Mouse (Mus musculus): ENCODE measurements around the gene Fam228b.
"Not testable (repeated sequence)": the region's sequence is repeated elsewhere in the genome, so short reads cannot be mapped to it uniquely, and the experiment has no call there.

Fam228b gene

DNA sequence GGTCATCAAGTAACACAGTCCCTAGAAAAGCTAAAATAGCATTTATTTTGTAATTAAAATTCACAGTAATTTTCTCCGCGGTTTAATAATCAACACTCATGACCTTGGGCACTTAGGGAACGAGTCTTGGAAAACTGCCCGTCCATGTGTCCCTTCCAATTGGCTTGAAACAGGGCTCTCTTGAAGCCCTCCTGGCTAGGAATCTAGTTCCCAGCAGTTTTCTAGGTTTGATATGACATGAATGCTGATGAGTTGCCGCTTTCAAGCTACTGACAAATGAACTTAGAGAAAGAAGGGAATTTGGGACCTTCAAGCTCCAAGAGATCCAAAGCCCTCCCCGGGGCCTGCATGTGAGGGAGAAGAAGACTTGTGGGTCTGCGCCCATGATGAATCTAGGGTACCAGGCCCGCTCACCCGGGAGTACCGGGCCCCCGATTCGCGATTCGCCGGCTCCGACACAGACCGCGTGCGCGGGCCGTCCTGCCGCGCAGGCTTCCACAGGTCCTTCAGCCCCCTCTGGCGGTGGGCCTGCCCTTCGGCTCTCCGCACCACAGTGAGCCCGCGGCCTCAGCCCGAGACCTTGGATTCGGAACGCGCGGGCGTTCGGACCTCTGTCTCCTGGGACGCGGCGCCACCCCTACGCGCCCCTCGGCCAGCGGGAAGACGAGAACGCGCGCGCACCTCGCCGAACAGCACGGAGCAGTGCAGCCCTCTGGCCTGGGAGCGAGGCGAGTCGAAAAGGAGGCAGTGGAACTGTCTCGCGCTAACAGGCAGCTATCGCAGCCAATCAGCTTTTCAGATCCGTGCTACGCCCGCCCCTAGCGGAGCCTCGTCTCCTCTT is at the start of gene Fam228b, which contains the start of gene Pfn4:
Fam228b (minus strand) TSS at position 776 of the 841 bp plus-strand sequence.
Pfn4 (plus strand) TSS at position 531 of the 841 bp plus-strand sequence.
- DNase-seq: peak; percentile 98 to 99

DNA sequence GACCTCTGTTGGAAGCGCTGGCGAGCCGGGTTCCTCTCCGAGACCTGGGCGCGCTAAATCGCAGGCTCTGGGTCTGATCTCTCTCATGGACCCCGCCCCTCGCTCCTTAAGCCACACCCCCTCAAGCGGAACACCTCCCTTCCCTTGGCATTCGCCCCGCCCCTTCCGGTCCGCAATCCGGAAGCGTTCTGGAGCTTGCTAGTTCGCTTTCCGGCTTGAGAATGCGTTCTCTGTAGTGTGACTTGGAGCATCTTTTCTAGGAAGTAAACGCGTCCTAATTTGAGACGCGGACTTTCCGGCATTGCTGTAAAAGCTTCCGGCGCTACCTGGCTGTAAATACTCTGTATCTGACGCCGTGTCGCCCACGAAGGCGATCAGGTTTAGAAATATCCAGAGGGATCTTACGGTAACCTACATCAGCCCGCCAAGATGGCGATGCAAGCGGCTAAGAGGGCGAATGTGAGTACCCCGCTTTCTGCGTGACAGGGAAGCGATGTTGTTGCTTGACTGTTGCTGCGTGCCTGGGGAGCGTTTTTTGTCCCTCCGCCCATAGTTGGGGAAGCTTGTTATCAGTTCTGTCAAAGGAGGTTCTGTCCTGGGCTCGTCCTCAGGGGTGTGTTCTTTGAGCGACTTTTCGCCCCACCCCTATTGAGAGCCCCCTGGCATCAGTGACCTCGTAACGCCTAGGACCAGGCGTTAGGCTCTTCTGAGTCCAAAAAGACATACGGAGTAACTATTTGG is 48.5 kb upstream of the Fam228b start, which contains the start of gene Sf3b6:
Sf3b6 (plus strand) TSS at position 184 of the 741 bp plus-strand sequence.
- DNase-seq: peak; percentile 100

DNA sequence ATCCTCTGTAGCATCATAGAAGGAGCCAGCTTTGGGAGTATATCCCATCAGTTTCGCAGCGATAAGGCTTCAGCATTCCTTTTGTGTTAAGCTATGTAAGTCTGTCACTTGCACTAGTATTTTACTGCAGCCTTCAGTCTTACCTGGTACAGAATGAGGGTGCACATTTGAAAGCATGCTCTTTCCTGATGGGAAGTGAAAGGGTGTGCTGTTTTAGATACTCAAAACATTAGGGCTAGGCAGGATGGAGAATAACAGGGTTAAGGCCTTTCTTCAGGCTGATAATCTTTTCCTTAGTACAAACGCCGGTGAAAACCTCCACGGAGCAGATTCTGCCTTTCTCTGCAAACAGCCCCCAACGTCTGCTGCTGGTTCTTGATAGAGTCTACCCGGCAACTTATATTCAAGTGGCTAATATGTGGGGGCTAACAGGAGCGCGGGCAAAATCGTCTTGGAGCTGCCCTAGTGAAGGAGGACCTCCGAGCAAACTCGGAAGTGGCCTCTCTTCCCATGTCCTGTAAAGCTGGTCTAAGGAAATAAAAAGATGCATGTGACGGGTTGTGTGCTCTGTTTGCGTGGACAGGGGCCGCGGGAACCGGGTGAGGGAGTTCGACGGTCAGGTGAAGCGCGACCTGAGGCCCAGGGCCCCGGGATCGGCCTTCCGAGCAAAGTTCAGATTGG is 47.8 kb upstream of the Fam228b start:
- DNase-seq: no peak

DNA sequence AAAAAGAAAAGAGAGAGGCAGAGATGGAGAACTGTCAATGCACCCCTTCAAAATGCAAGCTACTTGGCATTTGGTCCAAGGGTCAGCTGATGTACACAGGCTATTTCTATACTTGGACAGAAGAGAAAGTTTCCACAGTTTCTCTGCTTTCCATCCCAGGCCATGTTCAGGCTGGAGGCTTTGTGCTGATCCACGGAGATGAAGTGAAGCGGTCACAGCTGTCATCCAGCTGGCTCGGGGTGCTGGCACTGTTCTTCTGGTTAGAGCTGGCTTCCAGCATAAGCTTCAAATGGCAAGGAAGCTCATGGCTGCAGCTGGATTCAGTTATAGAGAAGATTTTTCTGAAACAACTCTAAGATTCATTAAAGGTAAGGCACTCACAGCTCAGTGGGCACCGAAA is 44.6 kb upstream of the Fam228b start:
- peak; percentile 36 to 42 for DNase-seq

DNA sequence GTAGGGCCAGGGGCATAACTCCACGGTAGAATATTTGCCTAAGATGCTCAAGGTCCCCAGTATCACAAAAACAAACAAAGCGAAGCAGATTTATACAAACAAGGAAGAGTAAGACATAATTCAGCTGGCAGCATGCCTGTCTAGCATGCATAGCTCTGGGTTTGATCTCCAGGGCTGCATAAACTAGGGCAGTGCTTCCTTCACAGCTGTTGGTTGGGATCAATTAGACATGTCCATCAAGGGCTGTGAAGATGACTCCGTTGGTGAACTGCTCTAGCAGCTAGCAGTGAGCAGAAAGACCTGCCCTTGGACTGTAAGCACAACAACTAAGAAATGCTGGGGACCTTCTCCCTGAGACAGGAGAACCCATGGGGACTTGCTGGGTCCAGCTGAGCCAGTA is 42.6 kb upstream of the Fam228b start:
- no peak for DNase-seq

DNA sequence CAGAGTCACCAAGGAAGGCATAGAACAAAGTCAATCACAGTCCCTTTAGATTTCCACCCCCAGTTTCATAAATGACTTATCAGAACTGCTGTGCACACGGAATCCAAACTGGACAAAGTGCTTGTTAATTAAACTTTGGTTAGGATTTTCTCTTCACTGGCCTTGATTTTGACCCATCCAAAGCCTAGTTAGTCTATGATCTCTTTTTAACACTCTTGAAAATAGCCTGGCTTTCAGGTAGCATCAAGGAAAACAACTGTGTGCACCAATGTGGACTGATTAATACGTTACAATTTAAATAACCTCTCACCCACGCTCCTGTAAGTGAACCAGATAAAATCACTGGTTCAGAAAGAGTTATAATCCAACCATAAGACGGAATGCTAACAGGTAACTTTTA is 42.0 kb upstream of the Fam228b start:
- DNase-seq: no peak

DNA sequence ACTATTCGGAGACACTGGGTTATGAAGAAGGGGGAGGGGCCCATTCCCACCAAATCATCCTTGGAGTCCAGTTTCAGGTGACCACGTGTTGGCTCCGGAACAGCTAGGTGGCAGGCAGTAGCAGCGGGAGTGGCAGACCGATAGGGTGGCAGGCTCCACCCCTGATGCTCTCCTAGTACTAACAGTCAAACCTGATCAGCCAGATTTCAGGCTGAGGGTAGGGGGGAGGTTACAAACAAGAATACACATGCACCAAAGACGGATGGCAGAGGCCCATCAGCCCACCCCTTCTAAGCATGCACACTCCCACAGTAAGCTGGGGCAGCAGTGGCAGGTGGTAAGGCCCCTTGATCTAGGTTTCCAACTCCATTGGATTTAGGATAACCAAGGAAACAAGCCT is 28.4 kb upstream of the Fam228b start:
- not testable (repeated sequence) for DNase-seq

DNA sequence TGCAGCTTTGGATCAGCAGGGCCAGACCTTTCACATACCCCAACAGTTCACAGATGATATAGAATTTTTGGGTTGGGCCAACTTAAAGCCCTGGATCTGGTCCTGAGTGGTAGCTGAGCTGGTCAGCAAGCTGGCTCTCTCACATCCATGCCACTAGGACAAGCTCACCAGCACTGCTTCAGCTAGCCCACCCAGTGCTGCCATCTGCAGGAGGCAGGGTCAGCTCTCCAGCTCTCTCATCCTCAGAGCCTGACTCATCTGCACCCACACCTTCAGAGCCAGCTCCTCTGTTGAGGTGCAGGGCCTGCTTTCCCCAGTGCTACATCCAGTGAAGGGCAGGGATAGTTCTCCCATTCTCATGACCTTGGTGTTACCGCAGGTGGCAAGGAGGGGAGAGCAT is 24.7 kb upstream of the Fam228b start:
- peak; percentile 61 to 71 for DNase-seq

DNA sequence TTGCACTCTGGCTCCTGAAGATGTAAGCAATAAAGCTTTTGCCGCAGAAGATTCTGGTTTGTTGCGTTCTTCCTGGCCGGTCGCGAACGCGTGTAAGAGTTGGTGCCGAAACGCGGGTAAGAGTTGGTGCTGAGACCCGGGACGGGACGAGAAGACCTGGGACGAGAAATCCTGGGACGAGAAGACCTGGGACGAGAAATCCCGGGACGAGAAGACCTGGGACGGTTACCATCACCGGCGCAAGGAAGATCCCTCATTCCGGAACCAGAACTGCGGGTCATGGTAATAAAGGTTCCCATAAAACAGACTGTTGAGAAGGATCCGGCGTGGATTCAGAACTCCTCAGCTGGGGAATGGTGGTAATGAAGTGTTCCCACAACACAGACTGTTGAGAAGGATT is 19.1 kb upstream of the Fam228b start:
- DNase-seq: not testable (repeated sequence)

DNA sequence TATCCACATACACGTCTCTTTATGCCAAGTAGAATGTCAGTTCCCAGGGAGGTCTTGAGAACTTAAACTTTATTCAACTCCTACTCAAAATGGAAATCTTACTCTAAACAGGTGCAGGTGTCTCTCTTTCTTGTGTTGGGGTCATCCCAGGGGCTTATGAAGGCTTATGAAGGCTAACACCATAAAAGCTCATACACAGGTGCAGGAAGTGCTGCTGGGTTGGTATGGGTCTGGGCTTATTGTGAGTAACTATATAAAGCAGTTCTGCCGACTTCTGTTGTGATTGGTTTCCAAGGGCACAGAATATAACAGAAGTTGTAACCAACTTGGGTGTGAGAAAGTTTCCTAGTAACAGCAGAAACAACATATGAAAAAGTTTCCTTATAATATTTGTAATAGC is 15.4 kb upstream of the Fam228b start:
- DNase-seq: no peak

DNA sequence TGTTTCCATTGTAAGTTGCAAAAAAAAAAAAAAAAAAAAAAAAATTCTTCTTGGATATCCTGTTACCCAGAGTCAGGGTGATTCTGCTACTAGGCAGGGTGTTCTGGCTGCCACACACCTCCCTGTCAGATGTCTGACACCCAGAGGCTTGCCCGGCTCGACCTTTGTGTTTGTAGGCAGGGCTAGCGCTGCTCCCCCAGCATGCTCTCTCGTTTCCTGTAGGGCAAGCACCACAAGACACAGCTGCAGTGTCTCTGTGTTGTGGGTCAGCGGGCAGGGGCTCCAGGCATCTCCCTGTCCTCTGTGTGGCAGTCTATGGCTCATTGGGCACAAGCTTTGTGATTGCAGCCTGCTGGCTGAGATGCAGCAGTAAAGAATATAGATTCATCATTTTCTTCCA is 14.5 kb upstream of the Fam228b start:
- DNase-seq: no peak

DNA sequence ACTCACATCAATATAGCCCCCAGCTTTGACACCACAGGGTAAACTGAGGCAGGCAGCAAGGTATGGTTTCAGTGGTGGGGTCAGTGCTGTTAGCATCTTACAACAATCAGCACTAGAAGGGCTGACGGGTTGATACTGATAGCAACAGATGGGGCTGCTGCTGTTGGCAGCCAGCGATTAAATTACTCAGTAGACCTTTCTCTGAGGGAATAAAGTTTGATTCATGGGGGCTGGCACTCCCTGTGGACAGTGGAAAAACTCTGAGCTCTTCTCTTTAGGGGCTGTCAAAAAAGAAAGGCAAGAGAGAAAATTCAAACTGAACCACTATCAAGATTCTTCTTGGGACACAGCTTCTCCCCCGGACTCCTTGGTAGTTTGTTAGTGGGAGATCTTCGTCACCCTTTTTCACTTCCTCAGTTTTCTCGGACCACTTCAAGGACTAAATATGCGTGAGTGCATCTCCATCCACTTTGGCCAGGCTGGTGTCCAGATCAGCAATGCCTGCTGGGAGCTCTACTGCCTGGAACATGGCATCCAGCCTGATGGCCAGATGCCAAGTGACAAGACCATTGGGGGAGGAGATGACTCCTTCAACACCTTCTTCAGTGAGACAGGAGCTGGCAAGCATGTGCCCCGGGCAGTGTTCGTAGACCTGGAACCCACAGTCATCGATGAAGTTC is 12.8 kb upstream of the Fam228b start:
- DNase-seq: peak; percentile 59 to 64

DNA sequence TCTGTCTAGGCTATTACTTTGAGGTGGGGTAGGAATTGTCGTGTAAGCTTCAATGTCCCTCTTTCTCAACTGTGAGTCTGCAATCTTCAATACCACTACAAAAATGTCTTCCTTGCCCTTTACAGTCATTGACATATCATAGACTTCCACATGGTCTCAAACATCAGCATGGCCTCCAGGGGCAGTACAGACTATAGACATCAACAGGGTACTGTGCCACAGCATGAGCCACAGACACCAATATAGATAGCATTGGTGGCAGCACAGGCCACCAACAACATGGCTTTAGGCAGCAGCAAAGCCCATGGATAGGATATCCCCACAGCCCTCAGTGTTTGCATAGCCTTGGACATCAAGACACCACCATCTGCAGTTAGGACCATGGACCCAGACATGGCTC is 12.2 kb upstream of the Fam228b start:
- DNase-seq: no peak

DNA sequence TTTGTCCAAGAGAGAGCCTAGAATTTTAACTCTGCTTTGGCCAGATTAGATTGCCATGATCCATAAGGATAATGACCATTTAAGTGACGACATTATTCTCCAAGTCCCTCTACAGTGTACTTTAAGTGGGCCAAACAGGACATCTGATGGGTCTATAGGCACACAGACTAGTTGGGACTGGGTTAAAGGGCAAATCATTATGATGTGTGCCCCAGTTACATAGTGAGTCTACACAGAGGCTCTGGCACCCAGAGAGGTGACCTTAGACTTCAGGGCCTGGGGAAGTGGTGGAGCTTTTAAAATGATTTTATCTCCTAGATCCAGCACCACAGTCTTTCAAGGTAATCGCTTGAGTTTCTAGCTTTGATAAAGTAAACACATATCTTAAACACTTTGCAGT is 11.2 kb upstream of the Fam228b start:
- no peak for DNase-seq

DNA sequence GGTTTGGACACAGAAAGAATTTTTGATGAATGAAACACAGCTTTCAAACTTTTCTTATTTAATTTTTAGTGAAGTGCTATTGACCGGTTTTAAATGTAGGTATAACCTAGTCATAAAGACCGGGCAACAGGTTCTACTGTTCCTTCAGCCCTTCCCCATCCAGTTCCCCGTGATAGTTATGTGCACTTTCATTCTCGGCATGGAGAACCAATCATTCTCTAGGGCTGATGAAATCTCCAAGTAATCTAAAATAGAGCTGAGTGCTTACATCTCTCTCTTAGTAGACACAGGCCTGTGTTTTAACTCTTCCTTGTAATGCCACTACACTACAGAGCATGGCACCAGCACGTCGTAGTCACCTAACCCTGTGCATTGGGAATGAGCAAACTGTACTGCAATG is 8.7 kb upstream of the Fam228b start:
- no peak for DNase-seq

DNA sequence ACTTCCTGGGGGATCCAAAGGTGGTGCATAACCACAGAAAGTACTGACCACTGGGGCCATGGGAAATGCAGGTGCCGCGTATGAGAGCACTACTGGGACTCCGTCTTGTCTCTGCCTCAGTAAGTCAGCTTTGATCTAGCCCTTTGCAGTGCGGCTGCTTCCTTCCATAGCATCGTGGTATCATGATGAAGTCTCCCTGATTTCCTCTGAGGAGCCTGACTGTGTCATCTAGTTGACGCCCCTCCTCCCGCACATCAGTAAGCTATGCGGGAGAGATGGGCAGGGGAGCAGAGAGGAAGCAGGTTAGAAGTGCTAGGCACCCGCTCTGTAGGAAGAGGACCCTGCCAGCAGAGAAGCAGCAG is 6.5 kb upstream of the Fam228b start:
- no peak for DNase-seq

DNA sequence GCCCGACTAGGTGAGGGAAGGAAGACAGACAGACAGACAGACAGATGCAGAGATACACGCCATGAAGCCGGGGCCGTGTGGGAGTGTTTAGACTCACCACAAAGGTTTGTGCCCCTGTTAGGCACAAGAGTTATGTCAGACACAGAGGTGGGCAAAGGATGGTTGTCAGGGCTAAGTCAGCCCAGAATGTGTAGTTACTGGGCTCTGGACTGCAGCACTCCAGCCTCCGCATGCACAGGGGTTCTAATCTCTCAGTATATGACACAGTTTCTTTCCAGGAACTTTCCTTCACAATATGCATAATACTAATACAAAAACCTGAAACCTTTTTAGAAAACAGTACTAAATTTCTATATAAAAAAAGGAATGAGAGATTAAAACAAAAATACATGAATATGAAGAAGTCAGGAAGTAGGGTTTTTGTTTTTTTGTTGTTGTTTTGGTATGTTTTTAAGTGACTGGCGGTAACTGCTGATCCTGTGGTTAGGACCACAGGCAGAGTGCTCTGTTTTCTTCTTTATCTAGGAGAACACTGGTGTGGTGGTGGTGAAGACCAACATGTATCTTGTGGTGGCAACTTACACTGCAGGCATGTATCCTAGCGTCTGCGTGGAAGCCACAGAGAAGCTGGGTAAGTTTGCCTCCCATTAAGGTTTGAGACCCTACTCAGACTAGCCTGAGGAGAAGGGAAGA is 6.0 kb upstream of the Fam228b start:
- no peak for DNase-seq

DNA sequence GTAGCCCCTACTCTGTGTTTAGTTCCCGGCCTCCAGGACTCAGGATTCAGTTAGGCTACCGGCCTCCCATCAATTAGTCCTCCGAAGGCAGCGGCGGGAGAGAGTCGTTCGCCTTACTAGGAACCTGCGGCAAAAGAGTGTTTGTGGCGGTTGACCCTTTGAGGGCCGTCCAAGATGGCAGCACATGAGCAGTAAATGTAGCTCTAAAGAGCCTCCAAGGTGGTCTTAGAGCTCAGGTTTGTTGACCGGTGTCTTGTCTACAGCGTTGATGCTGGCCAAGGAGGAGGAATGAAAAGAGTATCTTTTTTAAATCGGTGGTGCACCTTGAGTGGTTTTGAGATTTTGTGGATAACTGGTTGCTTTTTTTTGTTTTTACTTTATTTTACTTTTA is 261 bp upstream of the Fam228b start:
- no peak for DNase-seq

DNA sequence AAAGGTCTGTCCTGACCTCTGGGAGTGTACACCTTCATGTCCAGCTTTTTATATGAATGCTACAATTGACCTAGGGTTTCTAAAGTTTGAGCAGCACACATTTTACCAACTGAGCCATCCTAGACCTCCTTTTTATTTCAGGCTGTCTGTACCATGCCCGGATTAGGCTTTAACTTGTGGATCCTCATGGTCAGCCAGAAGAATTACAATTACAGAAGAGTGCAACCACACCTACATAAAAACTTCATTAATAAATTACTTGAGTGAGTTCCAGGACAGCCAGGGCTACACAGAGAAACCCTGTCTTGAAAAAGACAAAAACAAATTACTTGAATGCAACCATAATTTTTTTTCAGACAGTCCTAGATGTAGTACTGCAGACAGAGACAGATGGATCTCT is 12.0 kb downstream of the Fam228b start:
- DNase-seq: no peak

DNA sequence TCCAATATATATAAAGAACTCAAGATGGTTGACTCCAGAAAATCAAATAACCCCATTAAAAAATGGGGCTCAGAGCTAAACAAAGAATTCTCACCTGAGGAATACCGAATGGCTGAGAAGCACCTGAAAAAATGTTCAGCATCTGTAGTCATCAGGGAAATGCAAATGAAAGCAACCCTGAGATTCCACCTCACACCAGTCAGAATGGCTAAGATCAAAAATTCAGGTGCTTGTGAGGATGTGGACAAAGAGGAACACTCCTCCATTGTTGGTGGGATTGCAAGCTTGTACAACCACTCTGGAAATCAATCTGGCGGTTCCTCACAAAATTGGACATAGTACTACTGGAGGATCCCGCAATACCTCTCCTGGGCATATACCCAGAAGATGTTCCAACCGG is 14.6 kb downstream of the Fam228b start:
- not testable (repeated sequence) for DNase-seq

DNA sequence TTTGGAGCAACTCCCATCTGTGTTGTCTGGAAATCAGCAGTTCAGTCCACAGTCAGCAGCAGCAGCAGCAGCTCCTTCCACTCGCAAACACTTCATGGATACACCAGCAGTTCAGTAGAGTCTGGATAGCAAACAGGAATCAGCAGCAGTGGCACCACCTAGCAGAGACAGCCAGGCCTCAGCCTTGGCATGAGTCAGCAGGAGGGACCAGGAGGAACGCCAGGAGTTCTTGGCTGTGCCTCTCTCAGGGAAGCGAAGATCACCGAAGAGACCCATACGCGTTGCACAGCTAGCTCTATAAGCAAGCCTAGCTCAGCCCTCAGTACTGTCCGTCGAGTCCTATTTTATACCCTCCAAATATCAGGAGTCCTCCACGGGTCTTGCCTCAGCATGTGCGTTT is 24.6 kb downstream of the Fam228b start:
- DNase-seq: peak; percentile 20 to 45

DNA sequence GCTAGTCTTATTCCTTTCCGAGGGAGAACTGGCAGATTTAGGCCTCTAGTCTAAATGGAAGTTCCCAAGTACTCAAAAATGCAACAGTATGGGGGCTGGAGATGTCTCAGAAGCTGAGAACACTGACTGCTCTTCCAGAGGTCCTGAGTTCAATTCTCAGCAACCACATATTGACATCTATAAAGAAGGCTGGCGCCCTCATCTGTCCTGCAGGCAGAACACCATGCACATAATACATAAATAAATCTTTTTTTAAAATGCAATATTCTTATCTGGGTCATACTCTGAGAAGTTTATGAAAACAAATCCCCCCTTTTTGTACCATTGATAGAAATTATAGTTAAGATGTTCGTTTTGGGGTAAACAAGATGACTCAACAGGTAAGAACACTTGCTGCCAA is 26.9 kb downstream of the Fam228b start:
- DNase-seq: no peak

All from cerebellum, postnatal 10 days (tissue).